Mouse (Mus musculus) lung, postnatal 10 days (tissue): Measurements from ENCODE around the gene Eftud2.

Experiments
- DNase-seq: peaks from one replicate; pipeline ENCODE4 v3.0.0; 2021

The Eftud2 gene

DNA sequence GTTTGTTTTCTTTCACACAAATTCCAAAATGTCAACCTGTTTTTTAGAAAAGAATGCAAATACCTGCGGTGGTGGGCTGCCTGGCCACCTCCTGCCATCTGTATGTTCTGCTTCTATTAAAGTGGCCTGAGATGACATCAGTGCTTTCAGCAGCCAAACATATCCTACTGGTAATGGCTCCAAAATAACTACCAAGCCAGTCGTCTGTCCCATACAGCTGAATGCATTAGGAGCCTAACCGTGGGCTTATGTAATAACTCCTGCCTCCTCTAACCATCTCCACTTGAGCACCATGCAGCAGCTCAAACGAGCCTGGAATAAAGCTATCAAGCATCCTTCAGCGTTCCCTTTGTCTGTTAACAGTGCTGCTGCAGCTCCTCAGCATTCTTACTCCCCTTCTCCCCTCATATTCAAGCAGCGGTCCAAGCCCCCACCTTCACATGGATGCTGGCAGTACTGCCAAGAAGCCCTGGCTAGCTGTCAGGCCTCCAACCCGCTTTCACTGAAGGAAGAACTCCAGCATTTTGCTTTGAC lies 5.9 kb downstream of the Eftud2 start:
- no peak for DNase-seq

DNA sequence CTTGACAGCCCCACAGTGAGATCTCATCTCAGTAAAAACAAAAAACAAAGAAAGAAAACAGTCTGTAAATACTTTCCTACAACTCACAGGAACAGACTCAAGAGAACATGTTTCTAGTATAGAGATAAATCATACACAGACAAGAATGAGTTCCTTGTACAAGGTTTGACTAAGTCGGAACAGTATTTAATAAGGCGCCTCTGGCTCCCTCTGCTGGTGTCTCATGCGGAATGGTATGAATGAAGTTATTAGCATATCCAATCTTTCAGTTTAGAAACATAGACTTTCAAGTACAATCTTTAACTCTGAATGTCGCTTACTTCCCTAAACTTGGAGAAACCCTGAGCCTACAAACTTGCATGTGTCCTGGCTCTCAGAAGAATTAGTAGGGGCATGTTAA lies 16.5 kb downstream of the Eftud2 start:
- peak; percentile 82 for DNase-seq

DNA sequence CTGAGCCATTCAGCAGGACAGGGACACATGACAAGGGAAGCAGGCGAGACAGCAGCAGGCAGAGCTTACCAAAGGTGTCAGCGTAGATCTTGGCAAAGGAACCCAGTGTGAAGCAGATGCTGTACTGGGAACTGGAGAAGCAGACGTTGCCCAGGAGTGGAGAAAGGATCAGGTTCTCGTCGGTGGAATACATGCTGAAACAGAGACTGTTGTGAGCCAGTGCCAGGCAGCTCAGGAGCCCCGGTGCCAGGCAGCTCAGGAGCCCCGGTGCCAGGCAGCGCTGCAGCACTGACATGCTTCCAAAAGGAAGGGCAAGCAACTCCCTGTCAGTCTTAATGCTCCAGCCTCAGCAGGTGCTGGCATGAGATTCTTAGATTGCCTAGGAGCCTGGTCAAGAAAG lies 20.9 kb downstream of the Eftud2 start:
- no peak for DNase-seq

DNA sequence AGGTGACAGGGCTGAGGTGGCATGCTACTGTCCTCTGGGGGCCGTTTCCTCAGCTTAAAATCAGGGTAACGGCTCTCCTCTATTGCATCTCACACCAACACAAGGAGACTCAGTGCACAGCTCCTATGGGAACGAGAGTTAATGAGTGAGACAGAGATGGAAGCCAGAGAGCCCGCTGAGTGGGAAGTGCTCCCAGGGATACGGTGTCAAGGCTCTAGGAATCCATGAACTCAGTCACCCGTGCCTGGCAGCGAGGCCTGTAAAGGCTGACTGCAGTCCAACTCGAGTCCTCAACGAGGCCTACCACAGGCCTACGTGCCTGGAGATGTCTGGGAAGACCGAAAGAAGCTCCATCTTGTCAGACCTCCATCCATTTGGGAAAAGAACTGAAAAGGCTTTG lies 21.8 kb downstream of the Eftud2 start:
- DNase-seq, result no peak

DNA sequence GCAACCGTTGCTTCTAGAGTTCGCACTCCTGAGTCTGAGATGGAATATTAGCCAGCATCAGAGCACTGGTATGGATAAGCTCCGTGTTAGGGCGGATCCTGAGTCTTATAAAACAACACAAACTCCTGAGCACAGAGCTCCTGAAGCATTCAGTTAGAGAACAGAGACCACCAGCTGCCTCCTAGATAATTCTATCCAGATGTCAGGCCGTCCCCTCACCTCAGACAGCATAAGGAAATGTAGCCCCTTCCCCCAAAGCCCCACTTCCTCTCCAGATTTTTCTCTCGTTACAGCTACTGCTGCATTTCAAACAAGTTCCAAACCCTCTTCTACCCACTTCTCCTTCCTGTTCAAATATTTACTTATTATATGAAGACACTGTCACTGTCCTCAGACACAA lies 24.8 kb downstream of the Eftud2 start:
- DNase-seq, result no peak

DNA sequence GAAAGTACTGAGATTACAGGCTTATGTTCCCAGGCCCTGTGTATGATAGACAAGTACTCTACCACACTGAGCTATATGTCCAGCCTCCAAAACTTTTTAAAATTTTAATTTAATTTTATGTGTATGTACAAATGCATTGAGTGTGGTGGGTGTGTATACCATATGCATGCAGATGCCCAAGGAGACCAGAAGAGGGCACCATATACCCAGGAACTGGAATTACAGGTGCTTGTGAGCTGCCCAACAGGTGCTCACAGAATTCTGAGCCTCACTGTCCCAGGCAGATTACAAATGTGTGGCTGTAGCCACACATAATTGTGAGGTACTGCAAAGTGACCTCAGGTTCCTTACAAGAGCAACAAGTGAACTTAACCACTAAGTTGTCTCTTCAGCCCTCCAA lies 27.0 kb downstream of the Eftud2 start:
- DNase-seq, result no peak

DNA sequence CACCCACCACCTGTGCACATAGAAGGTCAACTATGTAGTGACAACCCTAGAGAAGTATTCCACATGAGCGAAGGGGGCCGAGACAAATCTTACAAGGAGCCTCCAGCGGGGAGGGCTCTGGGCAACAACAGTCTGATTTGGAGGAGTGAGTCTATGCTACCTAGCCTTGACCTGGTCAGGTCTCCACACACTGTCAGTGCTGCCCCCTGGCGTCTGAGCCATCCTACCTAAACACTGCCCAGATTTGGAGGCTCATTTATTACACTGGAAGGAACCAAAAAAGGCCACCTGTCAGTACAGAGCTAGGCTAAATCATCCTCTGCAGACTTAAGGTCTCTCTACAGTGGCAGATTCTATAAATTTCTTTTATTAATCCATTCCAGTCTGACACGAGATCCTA lies 28.9 kb downstream of the Eftud2 start:
- DNase-seq, result peak; percentile 77

DNA sequence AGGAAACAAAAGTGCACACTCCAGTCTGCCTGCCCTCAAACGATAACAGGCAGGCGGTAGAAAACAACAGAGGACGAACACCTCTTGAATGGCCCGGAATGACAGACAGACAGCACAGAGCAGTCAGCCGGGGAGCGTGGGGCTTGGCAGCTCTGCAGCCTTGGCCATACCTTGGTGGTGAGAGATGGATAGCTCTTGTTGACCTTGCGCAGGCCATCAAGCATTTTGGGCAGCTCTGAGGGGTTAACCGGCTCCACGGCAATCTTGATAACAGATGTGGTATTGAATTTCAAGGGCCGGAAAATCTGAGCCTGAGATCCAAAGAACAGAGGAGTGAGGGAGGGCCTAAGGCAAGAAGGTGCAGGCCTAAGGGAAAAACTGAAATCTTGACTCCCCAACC lies 34.9 kb downstream of the Eftud2 start:
- DNase-seq, result no peak

DNA sequence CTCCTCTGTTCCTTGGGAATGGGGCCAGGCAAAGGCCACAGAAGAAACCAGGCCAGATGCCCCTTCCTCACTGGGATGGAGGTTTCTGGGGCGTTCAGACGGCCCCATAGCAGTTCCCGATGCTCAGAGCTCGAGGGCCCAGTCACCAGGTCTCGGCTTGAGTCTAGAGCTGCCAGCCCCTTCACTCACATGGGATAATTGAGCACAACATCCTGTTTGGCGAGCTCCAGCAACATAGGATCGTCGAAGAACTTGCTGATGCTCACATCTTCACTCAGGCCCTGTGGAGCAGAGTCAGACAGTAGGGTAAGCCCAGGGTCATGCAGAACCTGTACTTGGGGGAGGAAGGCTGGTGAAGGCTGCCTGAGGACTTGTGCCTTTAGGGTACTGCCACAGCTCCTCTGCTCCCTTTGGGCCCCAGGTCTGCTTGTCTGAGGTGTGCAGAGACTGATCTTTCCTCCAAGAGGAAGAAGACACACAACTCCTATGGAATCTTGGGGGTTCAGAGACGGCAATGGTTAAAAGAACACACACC lies 42.1 kb downstream of the Eftud2 start:
- no peak for DNase-seq

DNA sequence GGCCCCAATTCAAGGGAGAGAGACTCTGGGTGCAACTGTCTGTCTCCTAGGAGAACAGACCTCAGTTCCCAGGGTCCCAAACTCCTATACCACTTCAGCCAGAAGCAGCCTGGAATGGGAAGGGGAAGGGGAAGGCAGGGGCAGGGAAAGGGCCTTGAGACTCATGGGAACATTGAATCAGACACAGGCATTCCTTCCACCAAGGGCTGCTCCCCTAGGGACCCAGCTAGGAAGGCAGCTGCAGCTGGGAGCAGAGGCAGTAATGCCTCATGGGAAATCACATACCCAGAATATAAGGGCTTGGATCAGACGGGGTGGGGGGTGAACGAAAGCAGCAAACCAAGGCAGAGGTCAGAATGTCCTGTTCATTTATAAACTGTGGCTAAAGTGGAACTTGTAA lies 42.7 kb downstream of the Eftud2 start:
- peak; percentile 49 for DNase-seq

DNA sequence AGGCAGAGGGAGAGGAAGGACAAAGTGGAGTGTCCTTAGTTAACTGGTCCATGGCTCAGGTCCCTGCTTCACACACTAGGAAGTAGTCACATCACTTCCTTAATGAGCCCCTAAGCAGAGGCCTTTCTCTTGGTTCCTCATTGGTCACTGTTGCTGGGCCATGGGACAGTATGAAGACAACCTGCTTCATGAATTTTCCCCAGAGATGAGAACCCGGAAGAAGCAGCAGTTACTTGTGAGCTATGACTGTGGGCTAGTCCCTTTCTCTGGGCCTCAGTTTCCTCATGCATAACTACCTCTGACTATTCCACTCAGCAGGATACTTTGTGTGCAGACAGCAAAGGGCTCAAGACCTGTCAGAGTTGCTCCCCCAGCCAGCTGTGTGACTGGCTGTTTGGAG lies 43.4 kb downstream of the Eftud2 start:
- DNase-seq, result no peak

DNA sequence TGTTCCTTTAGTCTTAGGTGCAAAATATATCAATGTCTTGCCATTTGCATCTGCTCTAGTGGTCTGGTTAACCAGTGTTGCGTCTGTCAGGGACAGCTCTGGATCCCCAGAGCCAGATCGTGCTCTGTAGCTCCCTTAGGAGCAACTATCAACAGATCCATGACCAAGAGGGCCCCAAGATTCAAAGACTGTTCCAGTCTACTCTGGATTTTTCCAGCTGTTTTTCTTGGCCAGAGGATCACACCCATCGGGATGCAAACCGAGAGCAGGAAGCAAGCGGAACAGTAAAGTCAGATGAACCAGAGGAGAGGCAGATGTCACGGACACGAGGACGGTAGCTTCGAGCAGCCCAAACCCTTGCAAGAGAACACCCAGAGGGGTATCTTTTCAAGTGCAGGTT lies 44.6 kb downstream of the Eftud2 start:
- DNase-seq, result no peak

DNA sequence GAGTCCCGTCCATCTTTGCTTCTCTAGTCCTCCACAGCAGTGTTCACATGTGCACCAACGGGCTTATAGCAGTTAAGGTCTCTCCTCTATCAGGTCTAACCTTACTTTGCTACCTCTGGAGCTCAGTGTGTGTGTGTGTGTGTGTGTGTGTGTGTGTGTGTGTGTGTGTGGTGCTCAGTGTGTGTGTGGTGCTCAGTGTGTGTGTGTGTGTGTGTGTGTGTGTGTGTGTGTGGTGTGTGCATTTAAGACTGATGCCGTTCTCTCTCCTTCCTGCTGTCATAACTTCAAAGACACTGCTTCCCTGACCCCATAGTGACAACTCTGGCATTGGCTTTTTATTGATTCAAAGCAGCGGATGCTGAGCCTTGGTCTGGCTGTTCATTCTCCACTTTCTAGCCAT lies 45.2 kb downstream of the Eftud2 start, which contains the start of gene Higd1b:
Gene Higd1b (plus strand): TSS at position 301 of the 400 bp plus-strand sequence.
- DNase-seq, result peak; percentile 31

DNA sequence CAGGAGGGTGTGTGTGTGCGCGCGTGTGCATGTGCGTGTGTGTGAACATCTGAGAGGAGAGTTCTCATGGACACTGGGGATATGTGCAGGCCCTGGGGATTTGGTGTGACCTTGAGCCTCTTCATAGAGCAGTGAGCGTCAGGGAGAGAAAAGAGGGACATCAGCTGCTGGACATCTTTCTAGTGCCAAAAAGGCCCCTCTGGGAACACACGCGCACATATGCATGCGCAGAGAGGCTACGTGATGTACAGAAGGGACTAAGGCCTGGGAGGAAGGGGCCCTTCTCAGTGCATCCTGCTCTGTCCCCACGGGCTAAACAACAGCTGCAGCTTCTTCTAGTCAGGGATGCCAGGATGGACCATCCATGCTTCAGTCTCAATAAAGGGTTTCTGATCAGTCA lies 46.6 kb downstream of the Eftud2 start:
- peak; percentile 49 for DNase-seq

DNA sequence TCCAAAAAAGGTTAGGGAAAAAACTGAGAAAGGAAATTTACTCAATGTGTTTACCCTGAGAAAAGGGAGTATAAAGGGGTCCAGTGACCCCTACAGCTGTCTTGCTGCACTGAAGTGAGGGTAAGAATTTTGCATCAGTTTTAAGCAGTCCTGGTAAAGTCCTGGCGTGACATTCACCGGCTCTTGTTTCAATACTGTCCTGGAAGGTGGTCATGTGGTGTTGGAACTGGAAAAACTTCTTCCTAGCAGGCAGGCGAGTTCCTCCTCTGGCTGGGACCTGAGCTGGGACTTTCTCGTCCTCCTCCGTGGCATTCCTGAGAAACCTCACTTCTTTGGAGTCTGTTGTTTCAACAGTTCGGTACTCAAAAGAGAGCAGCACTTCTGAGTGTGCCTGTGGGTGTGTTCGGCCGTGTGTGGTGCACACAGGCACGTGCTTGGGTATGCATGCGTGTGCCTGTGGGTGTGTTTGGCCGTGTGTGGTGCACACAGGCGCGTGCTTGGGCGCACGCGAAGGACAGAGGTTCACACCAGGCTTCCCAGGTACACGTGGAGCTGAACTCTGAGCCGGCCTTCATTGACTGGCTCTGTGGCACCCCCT lies 48.0 kb downstream of the Eftud2 start:
- DNase-seq, result no peak

DNA sequence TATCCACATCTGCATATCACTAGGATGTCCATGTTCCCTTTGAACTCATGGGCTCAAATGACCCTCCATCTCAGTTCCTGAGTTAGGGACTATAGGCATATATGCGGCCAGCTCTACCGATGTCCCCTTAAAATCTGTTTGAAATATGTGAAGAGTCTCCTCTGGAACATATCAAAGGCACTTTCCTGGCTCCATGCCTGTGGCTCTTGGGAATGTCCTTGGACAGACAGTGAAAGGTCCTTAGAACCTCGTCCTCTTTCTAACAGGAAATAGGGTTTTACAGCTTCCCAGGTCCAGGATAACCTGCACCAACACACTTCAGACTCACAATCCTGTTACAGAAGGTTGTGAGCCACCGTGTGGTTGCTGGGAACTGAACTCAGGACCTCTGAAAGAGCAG lies 50.5 kb downstream of the Eftud2 start:
- DNase-seq, result no peak

DNA sequence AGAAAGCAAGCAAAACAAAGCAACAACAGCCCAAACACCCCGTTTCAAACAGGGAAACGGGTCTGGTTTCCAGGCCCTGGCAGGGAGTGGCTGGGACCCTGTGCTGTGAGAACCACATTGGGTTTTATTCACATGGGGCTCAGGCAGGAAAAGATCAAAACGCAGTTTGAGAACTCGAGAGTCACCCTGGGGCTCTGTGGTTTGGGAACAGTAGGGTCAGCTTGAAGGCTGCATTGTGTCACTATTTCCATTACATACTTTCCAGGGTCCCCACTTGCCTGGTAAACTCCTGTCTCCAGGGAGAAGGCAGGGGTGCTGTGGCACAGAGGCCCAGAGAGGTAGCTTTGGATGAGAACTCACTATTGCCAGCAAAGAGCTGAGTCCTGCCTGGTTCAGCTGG lies 53.7 kb downstream of the Eftud2 start:
- no peak for DNase-seq

DNA sequence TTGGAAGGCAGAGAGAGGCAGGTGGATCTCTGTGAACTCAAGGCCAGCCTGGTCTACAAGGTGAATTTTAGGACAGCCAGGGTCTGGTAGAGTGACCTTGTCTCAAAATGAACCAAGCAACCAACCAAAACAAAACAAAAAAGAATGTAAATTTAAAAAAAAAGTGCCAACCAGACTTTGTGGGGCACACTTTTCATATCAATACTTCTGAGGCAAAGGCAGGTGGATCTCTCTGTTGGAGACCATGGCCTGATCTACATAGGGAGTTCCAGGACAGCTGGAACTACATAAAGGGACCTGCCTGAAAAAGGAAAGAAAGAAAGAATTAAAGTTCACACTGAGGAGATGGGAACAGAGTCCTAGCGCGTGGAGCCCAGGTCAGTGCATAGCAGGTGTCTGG lies 54.3 kb downstream of the Eftud2 start:
- no peak for DNase-seq

DNA sequence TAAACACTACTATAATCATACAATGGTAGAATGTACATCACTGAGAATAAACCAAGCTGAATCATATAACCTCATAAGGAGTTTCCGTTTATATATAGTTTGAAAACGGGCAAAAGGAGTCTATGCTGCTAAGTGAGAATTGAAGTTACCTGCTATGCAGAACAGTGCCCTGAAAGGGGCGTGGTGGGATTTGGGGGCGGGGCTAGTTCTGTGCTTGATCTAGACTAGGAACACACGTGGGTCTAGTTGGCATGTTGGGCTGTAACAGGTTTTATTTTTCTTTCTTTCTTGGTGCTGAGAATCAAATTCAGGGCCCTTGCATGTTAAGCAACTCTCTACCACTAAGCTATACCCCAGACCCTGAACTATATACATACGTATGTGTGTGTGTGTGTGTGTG lies 59.6 kb downstream of the Eftud2 start:
- no peak for DNase-seq

DNA sequence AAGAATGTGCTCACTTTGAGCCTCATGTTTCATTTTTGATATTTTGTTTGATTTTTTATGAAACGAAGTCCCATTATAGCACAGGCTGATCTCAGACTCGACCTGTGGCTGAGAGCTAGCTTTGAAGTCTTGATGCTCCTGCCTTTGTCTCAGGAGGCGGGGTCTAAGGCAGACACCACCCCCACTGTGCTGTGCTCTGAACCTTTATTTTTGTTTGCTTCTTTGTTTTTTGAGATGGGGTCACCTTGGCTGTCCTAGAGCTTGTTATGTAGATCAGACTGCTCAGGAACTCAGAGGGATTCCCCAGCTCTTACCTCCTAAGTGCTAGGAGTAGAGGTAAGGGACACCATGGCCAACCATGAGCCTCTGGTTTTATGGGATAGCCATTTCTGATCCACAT lies 60.4 kb downstream of the Eftud2 start:
- DNase-seq, result no peak

DNA sequence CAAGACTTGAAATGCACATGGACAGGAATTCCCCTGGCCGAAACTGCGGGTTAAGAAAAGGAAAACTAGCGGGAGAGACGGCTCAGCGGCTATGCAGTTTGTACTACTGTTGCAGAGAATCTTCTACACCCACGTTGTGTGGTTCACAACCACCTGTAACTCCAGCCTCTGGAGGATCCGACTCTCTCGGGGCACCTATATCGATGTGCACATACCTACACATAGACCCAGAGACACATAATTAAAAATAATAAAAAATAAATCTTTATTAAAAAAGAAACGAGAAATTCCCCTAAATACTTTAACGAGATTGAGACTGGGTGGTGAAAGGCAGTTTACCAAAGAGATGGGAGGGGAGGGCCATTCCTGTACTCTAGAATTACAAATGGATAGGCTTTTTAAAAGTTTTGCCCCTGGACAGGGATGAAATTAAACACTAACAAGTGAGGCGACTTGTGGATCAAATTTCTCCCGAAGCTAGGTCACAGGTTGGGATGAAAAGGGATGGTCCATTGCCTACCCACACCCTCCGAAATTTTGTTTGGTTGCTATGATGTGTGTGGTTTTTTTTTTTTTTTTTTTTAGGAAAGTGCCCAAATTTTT lies 60.9 kb downstream of the Eftud2 start:
- no peak for DNase-seq

DNA sequence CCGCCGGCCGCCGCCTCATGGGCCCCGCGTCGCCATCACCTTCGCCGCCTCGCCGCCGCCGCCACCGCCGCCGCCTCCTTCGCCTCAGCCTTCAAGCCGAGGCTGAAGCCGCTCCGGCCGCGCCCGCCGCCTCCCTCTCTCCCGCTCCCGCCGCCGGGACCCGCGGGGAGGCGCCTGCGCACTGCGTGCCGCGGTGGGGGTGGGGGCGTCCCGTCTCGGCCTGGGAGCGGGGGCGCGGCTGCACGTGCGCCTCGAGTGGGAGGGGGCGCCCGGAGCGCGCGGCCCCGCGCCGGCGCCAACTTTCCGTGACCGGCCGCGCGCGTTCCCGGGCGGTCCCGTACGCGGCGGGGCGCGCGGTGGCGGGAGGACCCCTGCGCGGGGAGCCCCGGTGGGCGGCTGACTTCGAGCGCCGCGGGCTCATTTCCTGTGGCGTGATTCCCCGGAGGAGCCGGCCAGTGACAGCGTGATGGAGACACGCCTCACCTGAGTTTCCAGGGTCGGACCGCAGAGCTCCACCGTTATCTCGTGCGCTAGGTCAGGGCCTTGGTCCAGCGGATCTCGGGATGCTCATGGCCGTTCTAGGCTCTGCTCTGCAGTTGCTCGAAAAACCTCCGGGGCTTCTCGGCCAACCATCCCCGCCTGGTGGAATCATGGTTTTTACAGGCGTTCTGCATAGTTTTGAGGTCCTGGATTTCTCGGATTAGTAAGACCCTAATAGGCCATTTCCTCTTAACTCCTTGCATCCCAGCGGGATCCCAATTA lies 61.6 kb downstream of the Eftud2 start, which contains the start of gene Gjc1:
Gene Gjc1 (minus strand): TSS at position 680 of the 762 bp plus-strand sequence.
- DNase-seq, result peak; percentile 78

DNA sequence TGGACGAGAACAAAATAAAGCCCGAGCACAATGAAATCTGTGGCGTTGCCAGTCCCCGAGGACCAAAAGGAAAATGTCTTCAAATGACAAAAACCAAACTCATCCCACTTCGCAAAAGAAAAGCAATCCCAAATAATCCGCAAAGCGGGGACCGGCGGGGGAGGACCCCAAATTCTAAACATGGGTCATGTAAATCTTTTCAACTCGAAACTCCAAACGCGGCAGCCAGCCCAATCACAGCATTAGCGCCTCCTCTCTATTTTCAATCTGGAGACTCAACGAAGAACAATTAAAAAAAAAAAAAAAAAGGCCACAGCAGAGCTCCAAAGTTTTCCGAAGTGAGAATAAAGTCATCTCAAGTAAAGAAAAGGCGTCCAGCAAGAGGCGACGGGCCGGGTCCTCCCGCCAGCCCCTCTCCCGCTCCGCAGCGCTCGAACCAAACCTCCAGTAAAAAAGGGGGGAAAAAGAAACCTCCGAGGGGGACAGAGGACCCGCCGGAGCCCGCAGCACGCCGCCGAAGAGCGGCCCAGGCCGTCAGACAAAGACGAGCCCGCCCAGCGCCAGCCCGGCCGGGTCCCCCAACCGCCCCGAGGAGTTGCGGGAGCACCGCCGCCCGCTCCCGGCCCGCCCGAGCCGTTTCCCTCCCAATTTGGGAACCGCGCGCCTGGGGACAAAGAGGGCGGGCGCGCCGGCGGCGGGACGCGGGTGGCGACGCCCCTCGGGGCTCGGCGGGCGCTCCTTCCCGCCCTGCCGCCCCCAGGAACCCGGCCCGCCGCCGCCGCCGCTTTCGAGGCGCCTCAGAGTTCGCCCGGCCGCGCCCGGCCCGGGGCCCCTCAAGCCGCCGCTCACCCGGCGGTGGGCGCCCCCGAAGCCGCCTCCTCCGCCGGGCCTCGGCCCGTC lies 62.4 kb downstream of the Eftud2 start:
- DNase-seq, result peak; percentile 47
